Mouse (Mus musculus): ENCODE measurements around the gene Gm43638. TPM values are rescaled to one million over a fixed set of nuclear protein-coding genes. Genes with fewer than 3 reads are reported as not detected.

Gene Gm43638
- polyA plus RNA-seq, 1 experiment from 2014 or later, result not detected

Other genes with a start within 250 kb of the Gm43638 start
- not detected in 2 replicates for gene Ugt2b37, start 232.0 kb downstream of the Gm43638 start, polyA plus RNA-seq (2014; fragmentation: Nextera tagmentation; extraction: Ambion mirVana)
- not detected in 2 replicates for gene Ugt2a3, start 149.6 kb downstream of the Gm43638 start, polyA plus RNA-seq (2014; fragmentation: Nextera tagmentation; extraction: Ambion mirVana)
- not detected in 2 replicates for gene Ugt2b38, start 62.6 kb downstream of the Gm43638 start, polyA plus RNA-seq (2014; fragmentation: Nextera tagmentation; extraction: Ambion mirVana)
- gene Ugt2a2, start 4.5 kb downstream of the Gm43638 start, polyA plus RNA-seq (2014; fragmentation: Nextera tagmentation; extraction: Ambion mirVana), result 5.1 and 9.2 TPM in 2 replicates
- gene Ugt2a1, start 4.1 kb upstream of the Gm43638 start, polyA plus RNA-seq (2014; fragmentation: Nextera tagmentation; extraction: Ambion mirVana), result 21.8 and 26.0 TPM in 2 replicates
- 0.84 and 0.96 TPM in 2 replicates for gene Sult1b1, start 51.4 kb upstream of the Gm43638 start, polyA plus RNA-seq (2014; fragmentation: Nextera tagmentation; extraction: Ambion mirVana)
- gene Sult1d1, start 82.2 kb upstream of the Gm43638 start, polyA plus RNA-seq (2014; fragmentation: Nextera tagmentation; extraction: Ambion mirVana), result 1.0 and 2.3 TPM in 2 replicates
- 7.6 and 8.2 TPM in 2 replicates for gene Sult1e1, start 104.8 kb upstream of the Gm43638 start, polyA plus RNA-seq (2014; fragmentation: Nextera tagmentation; extraction: Ambion mirVana)
- 0.25 TPM in 1 of 2 replicates, not detected in the other for gene Csn1s1, start 179.4 kb upstream of the Gm43638 start, polyA plus RNA-seq (2014; fragmentation: Nextera tagmentation; extraction: Ambion mirVana)
- not detected in 2 replicates for gene Csn2, start 212.8 kb upstream of the Gm43638 start, polyA plus RNA-seq (2014; fragmentation: Nextera tagmentation; extraction: Ambion mirVana)

All from embryonic facial prominence, embryonic 14.5 days (tissue).